Mouse (Mus musculus): ENCODE data around the gene Cux1.

Gene Cux1

GRCm38 (mm10) chr5:136201832-136202231, 365.5 kb downstream of the Cux1 start:
- peak; percentile 80 to 81 for DNase-seq (ENCODE audit: low spot score in 2 of 2)

- DNase-seq (ENCODE audit: low spot score in 2 of 2) = no peak
Measured at GRCm38 (mm10) chr5:136199526-136199925, 367.8 kb downstream of the Cux1 start.

DNA sequence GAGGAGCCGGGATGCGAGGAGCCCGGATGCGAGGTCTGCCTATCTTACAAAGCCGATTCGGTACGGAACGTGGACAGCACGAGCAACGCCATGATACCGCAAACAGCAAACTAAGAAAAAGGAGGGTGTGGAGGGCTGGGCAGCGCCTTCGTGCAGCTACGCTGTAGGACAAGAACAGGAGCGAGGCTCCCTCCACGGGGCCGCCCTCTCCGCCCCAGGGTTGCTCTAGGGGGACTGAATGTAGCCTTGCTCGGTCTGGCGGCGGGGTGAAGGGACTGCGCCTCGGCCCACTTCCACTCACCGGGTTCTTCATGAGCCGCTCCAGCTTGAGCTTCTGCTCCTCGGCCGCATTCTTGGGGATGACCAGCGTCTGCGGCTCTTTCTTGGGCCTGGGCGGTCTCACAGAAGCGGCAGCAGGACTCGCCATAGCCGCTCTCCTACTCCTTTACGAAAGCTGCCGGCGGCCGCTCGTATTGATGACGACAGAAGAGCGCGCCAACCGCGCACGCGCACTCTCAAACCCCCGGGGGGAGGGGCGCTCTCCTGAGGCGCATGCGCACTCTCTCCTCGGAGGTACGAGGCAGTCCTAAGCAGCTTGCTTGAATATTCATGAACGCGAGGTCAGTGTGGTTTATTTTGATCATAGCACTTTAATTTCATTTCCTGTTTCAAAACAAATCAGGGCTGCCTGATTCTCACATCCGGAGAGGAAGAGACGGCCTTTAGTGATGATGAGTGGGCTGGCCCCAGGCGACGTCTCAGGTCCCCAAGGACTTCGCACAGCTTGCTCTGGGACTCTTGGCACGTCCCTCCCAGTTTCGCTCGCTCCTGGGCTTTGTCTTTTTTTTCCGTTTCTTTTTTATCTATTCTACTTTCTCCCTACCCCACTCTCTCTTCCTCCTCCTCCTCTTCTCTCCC, 368.6 kb downstream of the Cux1 start, which contains the start of gene Prkrip1:
Prkrip1 (minus strand) TSS at position 490 of the 918 bp plus-strand sequence.
- DNase-seq (ENCODE audit: low spot score in 2 of 2) = peak; percentile 95 to 97
